Mouse (Mus musculus): ENCODE data around the gene Gm17657.

Gm17657 gene

GRCm38 (mm10) chr17:29488257-29488977 is 61.0 kb downstream of the Gm17657 start:
- DNase-seq (ENCODE audit: low read depth, low spot score) = no peak

DNA sequence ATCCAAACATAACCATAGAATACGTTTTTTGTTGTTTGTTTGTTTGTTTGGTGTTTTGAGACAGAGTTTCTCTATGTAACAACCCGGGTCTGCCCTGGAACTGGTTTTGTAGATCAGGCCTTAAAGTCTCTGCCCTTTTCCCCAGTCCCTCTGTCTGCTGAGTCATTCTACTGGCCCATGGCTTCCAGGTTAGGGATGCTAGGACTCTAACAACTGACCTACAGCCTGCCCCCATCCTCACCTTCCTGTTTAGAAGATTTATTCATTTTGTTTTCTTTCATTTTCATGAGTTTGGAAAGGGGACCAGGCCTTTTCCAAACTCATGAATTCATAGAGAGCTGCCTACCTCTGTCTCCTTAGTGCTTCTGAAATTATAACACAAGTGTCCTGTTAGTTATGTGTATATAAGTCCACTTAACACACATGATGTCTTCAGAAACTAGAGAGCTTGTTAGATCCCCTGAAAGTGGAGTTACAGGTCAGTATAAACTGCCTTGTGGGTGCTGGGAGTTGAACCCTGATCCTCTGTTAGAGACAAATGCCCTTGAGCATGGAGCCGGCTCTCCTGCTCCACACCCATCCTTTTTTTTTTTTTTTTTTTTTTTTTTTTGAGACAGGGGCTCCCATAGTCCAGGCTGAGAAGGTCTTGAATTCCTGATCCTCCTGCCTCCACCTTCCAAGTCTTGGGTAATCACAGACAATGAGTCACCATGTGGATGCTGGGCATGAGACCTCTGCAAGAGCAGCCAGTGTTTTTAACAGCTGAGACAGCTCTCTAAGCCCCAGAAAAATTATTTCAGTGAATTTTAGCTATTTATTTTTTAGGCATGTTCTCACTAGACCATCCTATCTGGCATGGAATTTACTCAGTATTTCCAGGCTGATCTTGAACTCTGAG is 63.9 kb downstream of the Gm17657 start:
- DNase-seq (ENCODE audit: low read depth, low spot score) = peak; percentile 36

DNA sequence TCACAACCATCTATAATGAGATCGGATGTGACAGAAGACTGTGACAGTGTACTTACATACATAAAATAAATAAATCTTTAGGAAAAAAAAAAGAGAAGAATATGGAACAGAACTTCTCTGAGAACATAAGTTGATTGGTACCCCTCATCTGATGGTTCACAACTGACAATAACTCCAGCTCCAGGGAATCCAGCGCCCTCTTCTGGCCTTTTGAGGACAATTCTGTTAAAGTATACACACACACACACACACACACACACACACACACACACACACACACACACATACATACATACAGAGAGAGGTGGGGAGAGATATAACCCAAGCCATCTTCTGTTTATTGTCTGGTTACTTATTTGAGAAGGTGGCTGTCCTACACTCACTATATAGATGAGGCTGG is 65.0 kb downstream of the Gm17657 start:
- peak; percentile 67 for DNase-seq (ENCODE audit: low read depth, low spot score)

DNA sequence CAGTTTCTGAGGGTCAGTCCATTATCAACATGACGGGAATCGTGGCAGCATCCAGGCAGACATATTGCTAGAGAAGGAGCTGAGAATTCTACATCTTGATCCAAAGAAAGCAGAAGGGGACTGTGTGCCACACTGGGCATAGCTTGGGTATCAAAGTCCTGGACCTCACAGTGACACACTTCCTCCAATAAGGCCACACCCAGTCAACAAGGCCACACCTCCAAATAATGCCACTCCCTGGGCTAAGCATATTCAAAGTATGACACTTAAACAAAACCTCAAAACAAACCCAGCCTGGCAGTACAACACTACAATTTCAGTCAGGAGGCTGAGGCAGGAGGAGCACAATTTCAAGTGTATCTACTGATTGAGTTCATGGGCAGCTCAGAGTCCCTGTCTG is 66.2 kb downstream of the Gm17657 start:
- DNase-seq (ENCODE audit: low read depth, low spot score) = peak; percentile 71

GRCm38 (mm10) chr17:29482632-29483031 is 66.8 kb downstream of the Gm17657 start:
- no peak for DNase-seq (ENCODE audit: low read depth, low spot score)

- DNase-seq (ENCODE audit: low read depth, low spot score) = no peak
Observed at GRCm38 (mm10) chr17:29480256-29480655, 69.2 kb downstream of the Gm17657 start.

GRCm38 (mm10) chr17:29478271-29478670 is 71.2 kb downstream of the Gm17657 start:
- peak; percentile 84 for DNase-seq (ENCODE audit: low read depth, low spot score)

DNA sequence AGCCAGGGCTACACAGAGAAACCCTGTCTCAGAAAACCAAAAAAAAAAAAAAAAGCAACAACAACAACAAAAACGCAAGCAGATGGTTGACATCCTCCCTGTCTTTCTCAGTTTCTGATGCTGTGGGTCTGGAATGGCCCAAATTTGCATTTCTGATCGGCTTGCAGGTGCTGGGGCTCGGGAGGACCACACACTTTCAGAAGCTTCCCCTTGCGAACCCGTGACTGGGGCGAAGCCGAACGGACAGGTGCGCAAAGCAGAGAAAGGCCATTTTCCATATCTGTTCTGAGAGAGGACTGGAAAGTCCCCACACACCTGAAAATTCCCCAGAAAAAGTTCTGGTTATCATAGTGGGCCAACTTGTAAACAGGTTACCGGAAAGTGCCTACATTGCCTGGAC is 72.1 kb downstream of the Gm17657 start:
- DNase-seq (ENCODE audit: low read depth, low spot score) = peak; percentile 97

- no peak for DNase-seq (ENCODE audit: low read depth, low spot score)
Observed at GRCm38 (mm10) chr17:29476461-29476860, 73.0 kb downstream of the Gm17657 start.

- DNase-seq (ENCODE audit: low read depth, low spot score) = no peak
Observed at GRCm38 (mm10) chr17:29475142-29475541, 74.3 kb downstream of the Gm17657 start.

- no peak for DNase-seq (ENCODE audit: low read depth, low spot score)
Observed at GRCm38 (mm10) chr17:29474036-29474435, 75.4 kb downstream of the Gm17657 start.

DNA sequence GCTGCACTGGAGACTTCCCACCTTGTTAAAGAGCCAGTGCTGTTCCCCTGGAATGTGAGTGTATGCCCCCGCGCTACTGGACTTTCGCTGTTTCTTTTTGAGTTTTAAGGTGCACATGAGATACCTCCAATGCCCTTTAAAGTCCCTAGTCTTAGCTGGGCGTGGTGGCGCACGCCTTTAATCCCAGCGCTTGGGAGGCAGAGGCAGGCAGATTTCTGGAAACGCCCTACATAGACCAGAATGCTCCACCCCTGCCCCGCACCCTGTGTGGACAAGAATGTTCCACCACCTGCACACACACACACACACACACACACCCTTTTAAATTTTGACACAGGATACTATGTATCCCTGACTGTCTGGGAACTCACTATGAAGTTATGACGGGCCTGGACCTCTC is 76.0 kb downstream of the Gm17657 start:
- DNase-seq (ENCODE audit: low read depth, low spot score) = no peak

Data from A20 (cell line).